Mouse (Mus musculus): ENCODE data around the gene Cox20. TPM values are rescaled to one million over a fixed set of nuclear protein-coding genes. Genes with fewer than 3 reads are reported as not detected.
"Not testable (repeated sequence)": the region's sequence is repeated elsewhere in the genome, so short reads cannot be mapped to it uniquely, and the experiment has no call there.

The Cox20 gene
- polyA plus RNA-seq, 1 experiment from 2014 or later, result 73.9 TPM

GRCm38 (mm10) chr1:178291716-178292115, 27.2 kb upstream of the Cox20 start:
- Histone ChIP-seq H3K36me3 (ENCODE audit: control insufficient read depth, insufficient read depth) (no peaks in the 10 kb centered on the region), H3K9me3 (replicated peaks; ENCODE audit: control insufficient read depth, low read length) (no peaks in the 10 kb centered on the region), H3K27me3 (ENCODE audit: control insufficient read depth, insufficient read depth, low read depth, low read length) (no peaks in the 10 kb centered on the region), H3K4me3 (ENCODE audit: low read depth, low read length) (no peak overlapping the region), H3K9ac (ENCODE audit: low read depth, low read length) (no peak overlapping the region), H3K27ac (ENCODE audit: low read length) (no peak overlapping the region), H3K4me2 (ENCODE audit: low read depth, low read length) (no peak overlapping the region), H3K4me1 (ENCODE audit: control insufficient read depth, low read depth, low read length) (no peaks in the 10 kb centered on the region)
- 57% methylated on average over 3 of the region's 3 CpGs for WGBS (ENCODE audit: insufficient replicate concordance)
- ATAC-seq (ENCODE audit: low read depth), result no peak

GRCm38 (mm10) chr1:178294051-178294450, 24.9 kb upstream of the Cox20 start:
- Histone ChIP-seq H3K27ac (ENCODE audit: low read length) (no peak overlapping the region), H3K27me3 (ENCODE audit: control insufficient read depth, insufficient read depth, low read depth, low read length) (no peaks in the 10 kb centered on the region), H3K9me3 (replicated peaks; ENCODE audit: control insufficient read depth, low read length) (no peaks in the 10 kb centered on the region), H3K4me2 (ENCODE audit: low read depth, low read length) (no peak overlapping the region), H3K9ac (ENCODE audit: low read depth, low read length) (no peak overlapping the region), H3K36me3 (ENCODE audit: control insufficient read depth, insufficient read depth) (no peaks in the 10 kb centered on the region), H3K4me3 (ENCODE audit: low read depth, low read length) (no peak overlapping the region), H3K4me1 (ENCODE audit: control insufficient read depth, low read depth, low read length) (no peaks in the 10 kb centered on the region)
- no peak for ATAC-seq (ENCODE audit: low read depth)
- 62% methylated on average over 1 of the region's 1 CpGs for WGBS (ENCODE audit: insufficient replicate concordance)

- 68% methylated on average over 2 of the region's 2 CpGs for WGBS (ENCODE audit: insufficient replicate concordance)
- not testable (repeated sequence) for H3K27ac ChIP-seq (ENCODE audit: low read length); H3K4me3 ChIP-seq (ENCODE audit: low read depth, low read length); H3K9ac ChIP-seq (ENCODE audit: low read depth, low read length); H3K4me1 ChIP-seq (ENCODE audit: control insufficient read depth, low read depth, low read length); H3K4me2 ChIP-seq (ENCODE audit: low read depth, low read length); H3K27me3 ChIP-seq (ENCODE audit: control insufficient read depth, insufficient read depth, low read depth, low read length); H3K9me3 ChIP-seq (replicated peaks; ENCODE audit: control insufficient read depth, low read length); H3K36me3 ChIP-seq (ENCODE audit: control insufficient read depth, insufficient read depth); ATAC-seq (ENCODE audit: low read depth)
Observed at GRCm38 (mm10) chr1:178301261-178301660, 17.7 kb upstream of the Cox20 start.

GRCm38 (mm10) chr1:178303425-178303824, 15.5 kb upstream of the Cox20 start:
- Histone ChIP-seq H3K36me3 (ENCODE audit: control insufficient read depth, insufficient read depth) (no peaks in the 10 kb centered on the region), H3K27me3 (ENCODE audit: control insufficient read depth, insufficient read depth, low read depth, low read length) (no peaks in the 10 kb centered on the region), H3K4me1 (ENCODE audit: control insufficient read depth, low read depth, low read length) (no peaks in the 10 kb centered on the region), H3K4me3 (ENCODE audit: low read depth, low read length) (no peak overlapping the region), H3K27ac (ENCODE audit: low read length) (no peak overlapping the region), H3K4me2 (ENCODE audit: low read depth, low read length) (no peak overlapping the region), H3K9me3 (replicated peaks; ENCODE audit: control insufficient read depth, low read length) (no peaks in the 10 kb centered on the region), H3K9ac (ENCODE audit: low read depth, low read length) (no peak overlapping the region)
- ATAC-seq (ENCODE audit: low read depth), result no peak
- 16% methylated on average over 3 of the region's 3 CpGs for WGBS (ENCODE audit: insufficient replicate concordance)

GRCm38 (mm10) chr1:178309487-178309886, 9.4 kb upstream of the Cox20 start:
- 55% methylated on average over 2 of the region's 2 CpGs for WGBS (ENCODE audit: insufficient replicate concordance)
- H3K27ac ChIP-seq (ENCODE audit: low read length), result no peak overlapping the region
- H3K4me2 ChIP-seq (ENCODE audit: low read depth, low read length), result no peak overlapping the region

GRCm38 (mm10) chr1:178310128-178310527, 8.8 kb upstream of the Cox20 start:
- 59% methylated on average over 1 of the region's 1 CpGs for WGBS (ENCODE audit: insufficient replicate concordance)
- Histone ChIP-seq H3K36me3 (ENCODE audit: control insufficient read depth, insufficient read depth) (no peaks in the 10 kb centered on the region), H3K9ac (ENCODE audit: low read depth, low read length) (no peak overlapping the region), H3K27me3 (ENCODE audit: control insufficient read depth, insufficient read depth, low read depth, low read length) (no peaks in the 10 kb centered on the region), H3K4me2 (ENCODE audit: low read depth, low read length) (no peak overlapping the region), H3K27ac (ENCODE audit: low read length) (no peak overlapping the region), H3K4me3 (ENCODE audit: low read depth, low read length) (no peak overlapping the region), H3K9me3 (replicated peaks; ENCODE audit: control insufficient read depth, low read length) (no peaks in the 10 kb centered on the region), H3K4me1 (ENCODE audit: control insufficient read depth, low read depth, low read length) (peaks cover 6% of the 10 kb centered on the region)
- ATAC-seq (ENCODE audit: low read depth), result no peak

More at GRCm38 (mm10) chr1:178309487-178309886, 9.4 kb upstream of the Cox20 start:
- no peak for ATAC-seq (ENCODE audit: low read depth)
- Histone ChIP-seq H3K4me3 (ENCODE audit: low read depth, low read length) (no peak overlapping the region), H3K9ac (ENCODE audit: low read depth, low read length) (no peak overlapping the region), H3K4me1 (ENCODE audit: control insufficient read depth, low read depth, low read length) (peaks cover 6% of the 10 kb centered on the region), H3K27me3 (ENCODE audit: control insufficient read depth, insufficient read depth, low read depth, low read length) (no peaks in the 10 kb centered on the region), H3K36me3 (ENCODE audit: control insufficient read depth, insufficient read depth) (no peaks in the 10 kb centered on the region), H3K9me3 (replicated peaks; ENCODE audit: control insufficient read depth, low read length) (no peaks in the 10 kb centered on the region)

GRCm38 (mm10) chr1:178313039-178313597, 5.8 kb upstream of the Cox20 start:
- peak; percentile 59 for ATAC-seq (ENCODE audit: low read depth)
- no peak overlapping the region for H3K4me3 ChIP-seq (ENCODE audit: low read depth, low read length)
- H3K36me3 ChIP-seq (ENCODE audit: control insufficient read depth, insufficient read depth), result no peaks in the 10 kb centered on the region
- H3K9me3 ChIP-seq (replicated peaks; ENCODE audit: control insufficient read depth, low read length), result no peaks in the 10 kb centered on the region
- H3K4me1 ChIP-seq (ENCODE audit: control insufficient read depth, low read depth, low read length), result peaks cover 19% of the 10 kb centered on the region
- peak overlapping the region; percentile 65; the same call in 1 of the 2 replicates for H3K27ac ChIP-seq (ENCODE audit: low read length)
- H3K4me2 ChIP-seq (ENCODE audit: low read depth, low read length), result 0 out of 2 replicates have a peak overlapping the region, but pooled peaks have one; percentile 8
- no peak overlapping the region for H3K9ac ChIP-seq (ENCODE audit: low read depth, low read length)
- WGBS (ENCODE audit: insufficient replicate concordance), result 66% methylated on average over 1 of the region's 1 CpGs
- H3K27me3 ChIP-seq (ENCODE audit: control insufficient read depth, insufficient read depth, low read depth, low read length), result no peaks in the 10 kb centered on the region

GRCm38 (mm10) chr1:178314236-178314635, 4.7 kb upstream of the Cox20 start:
- 0 out of 2 replicates have a peak overlapping the region, but pooled peaks have one; percentile 1 for H3K27ac ChIP-seq (ENCODE audit: low read length)
- no peaks in the 10 kb centered on the region for H3K9me3 ChIP-seq (replicated peaks; ENCODE audit: control insufficient read depth, low read length)
- WGBS (ENCODE audit: insufficient replicate concordance), result 75% methylated on average over 2 of the region's 2 CpGs
- no peaks in the 10 kb centered on the region for H3K36me3 ChIP-seq (ENCODE audit: control insufficient read depth, insufficient read depth)
- no peak overlapping the region for H3K9ac ChIP-seq (ENCODE audit: low read depth, low read length)
- H3K4me2 ChIP-seq (ENCODE audit: low read depth, low read length), result no peak overlapping the region
- H3K4me3 ChIP-seq (ENCODE audit: low read depth, low read length), result no peak overlapping the region
- no peaks in the 10 kb centered on the region for H3K27me3 ChIP-seq (ENCODE audit: control insufficient read depth, insufficient read depth, low read depth, low read length)
- no peak for ATAC-seq (ENCODE audit: low read depth)
- peaks cover 19% of the 10 kb centered on the region for H3K4me1 ChIP-seq (ENCODE audit: control insufficient read depth, low read depth, low read length)

GRCm38 (mm10) chr1:178317275-178318001, 1.5 kb upstream of the Cox20 start:
- H3K4me3 ChIP-seq (ENCODE audit: low read depth, low read length), result peak overlapping the region; percentile 80
- H3K9me3 ChIP-seq (replicated peaks; ENCODE audit: control insufficient read depth, low read length), result no peaks in the 10 kb centered on the region
- ATAC-seq (ENCODE audit: low read depth), result no peak
- H3K27ac ChIP-seq (ENCODE audit: low read length), result peak overlapping the region; percentile 100
- peaks cover 14% of the 10 kb centered on the region for H3K36me3 ChIP-seq (ENCODE audit: control insufficient read depth, insufficient read depth)
- peaks cover 33% of the 10 kb centered on the region for H3K4me1 ChIP-seq (ENCODE audit: control insufficient read depth, low read depth, low read length)
- WGBS (ENCODE audit: insufficient replicate concordance), result 27% methylated on average over 10 of the region's 10 CpGs
- H3K27me3 ChIP-seq (ENCODE audit: control insufficient read depth, insufficient read depth, low read depth, low read length), result no peaks in the 10 kb centered on the region
- peak overlapping the region; percentile 96 for H3K9ac ChIP-seq (ENCODE audit: low read depth, low read length)
- H3K4me2 ChIP-seq (ENCODE audit: low read depth, low read length), result peak overlapping the region; percentile 74
